Mouse (Mus musculus): ENCODE results near the gene D630003M21Rik.

GRCm38 (mm10) chr2:158232414-158232813, 3.4 kb upstream of the D630003M21Rik start:
- TF ChIP-seq CTCF (IDR thresholded peaks at IDR 0.05; ENCODE audit: low read depth, low read length) (no peak), TAL1 (conservative IDR thresholded peaks at IDR 0.05; ENCODE audit: low read depth, low read length) (no peak), POLR2AphosphoS5 (IDR thresholded peaks at IDR 0.05; ENCODE audit: insufficient replicate concordance, low read depth, low read length) (no peak), GATA1 (IDR thresholded peaks at IDR 0.05; ENCODE audit: borderline replicate concordance, low read length) (no peak)

Measured in G1E (cell line).